Mouse (Mus musculus) urinary bladder, postnatal 4 days (tissue): ENCODE results near the gene Hoga1.
A peak's percentile ranks its signal among the peaks of the same experiment; 100 is the strongest.

Experiments
- DNase-seq, 2 experiments: peaks; one replicate each; pipeline ENCODE4 v3.0.0; 2021 to 2022; ENCODE audit warnings: low spot score in 2 of 2

Hoga1 gene

DNA sequence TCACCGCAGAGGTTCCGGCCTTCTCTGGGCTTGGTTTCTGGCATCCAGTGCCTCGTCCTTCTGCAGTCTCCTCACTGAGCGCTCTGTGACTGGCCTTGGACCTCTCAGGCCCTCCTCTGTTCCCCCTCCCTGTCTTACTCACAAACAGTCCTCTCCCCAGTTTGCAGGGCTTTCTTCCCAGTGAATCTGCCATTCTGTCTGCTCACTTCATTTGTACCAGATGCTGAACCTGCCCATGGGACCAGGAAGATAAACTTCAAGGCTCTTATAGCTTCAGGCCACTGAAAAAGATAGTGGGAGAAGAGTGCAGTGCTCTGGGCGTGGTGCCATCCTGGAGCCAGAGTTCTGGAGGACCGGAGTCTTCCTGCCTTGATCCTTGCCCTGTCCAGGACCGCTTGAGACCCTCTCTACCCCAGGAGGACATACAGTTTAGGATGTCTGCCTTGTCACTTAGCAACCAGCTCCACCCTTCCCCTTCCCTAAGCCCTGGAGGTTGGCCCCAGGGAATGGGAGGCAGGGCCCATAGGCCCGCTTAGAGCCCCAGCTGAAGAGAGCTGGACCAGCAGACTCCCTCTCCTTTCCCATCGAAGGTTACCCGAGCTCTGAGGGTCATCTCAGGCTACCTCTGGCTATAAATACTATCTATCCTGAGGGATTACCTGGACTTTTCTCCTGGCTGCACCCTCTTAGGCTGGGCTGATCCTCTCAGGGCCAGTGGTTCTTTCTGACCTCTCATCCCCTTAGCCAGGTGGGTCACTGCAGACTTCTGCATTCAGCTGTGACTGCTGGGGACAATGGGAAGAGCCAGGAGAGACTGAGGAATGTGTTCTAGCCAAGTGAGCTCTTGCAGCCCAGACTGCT lies 23.5 kb upstream of the Hoga1 start:
- peak in 1 of 2 experiments; percentile 51 for DNase-seq

DNA sequence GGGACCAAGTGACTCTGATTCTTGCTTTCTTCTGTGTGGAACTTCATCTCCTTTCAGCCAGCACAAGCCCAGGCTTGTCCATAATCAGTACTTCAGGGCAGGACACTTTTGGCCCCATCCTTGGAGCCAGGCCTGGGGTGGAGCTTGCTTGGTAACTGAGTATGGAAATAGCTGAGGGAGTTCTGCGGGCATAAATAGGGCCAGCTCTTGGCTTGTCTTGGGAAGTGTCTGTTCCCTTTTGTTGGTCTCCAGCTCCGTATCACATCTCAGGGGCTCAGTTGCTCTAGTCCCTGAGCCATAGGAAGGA lies 22.9 kb upstream of the Hoga1 start:
- DNase-seq, result peak in 1 of 2 experiments; percentile 30

DNA sequence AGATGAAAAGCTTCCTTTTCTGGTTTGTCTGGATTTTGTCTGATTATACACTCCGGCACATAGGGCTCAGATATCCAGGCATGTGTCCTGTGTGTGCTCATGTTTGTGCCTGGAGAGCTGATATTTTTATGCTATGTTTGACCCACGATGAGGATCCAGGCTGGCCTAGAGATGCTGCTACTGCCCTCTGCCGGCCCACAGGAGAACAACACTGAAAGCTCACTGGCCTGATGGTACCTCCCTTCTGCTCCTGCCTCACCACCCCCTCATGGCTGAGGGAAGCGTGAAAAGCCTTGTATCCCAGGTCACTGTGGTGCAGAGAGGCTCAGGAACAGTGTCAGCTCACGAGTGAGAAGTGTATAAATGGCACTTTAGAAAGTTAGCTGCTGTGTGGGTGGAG lies 19.3 kb upstream of the Hoga1 start:
- DNase-seq, result peak; percentile 69 to 82

DNA sequence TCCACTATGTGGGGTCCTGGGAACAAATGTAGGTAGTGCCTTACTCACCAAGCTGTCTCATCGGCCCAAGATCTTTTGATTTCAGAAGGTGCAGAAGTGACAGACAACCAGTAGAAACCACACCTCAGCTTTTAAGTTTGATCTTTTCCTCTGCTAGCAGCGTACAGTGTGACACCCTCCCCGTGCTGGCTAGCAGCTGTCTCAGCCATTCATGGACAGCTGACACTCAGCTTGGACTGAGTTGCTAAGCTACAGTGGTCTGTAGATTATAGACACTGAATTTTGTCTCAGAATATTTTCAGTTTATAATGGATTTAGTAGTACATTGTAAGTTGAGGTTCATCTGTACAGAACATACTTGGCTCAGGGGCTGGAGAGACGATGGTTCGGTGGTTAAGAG lies 14.3 kb upstream of the Hoga1 start:
- no peak for DNase-seq

DNA sequence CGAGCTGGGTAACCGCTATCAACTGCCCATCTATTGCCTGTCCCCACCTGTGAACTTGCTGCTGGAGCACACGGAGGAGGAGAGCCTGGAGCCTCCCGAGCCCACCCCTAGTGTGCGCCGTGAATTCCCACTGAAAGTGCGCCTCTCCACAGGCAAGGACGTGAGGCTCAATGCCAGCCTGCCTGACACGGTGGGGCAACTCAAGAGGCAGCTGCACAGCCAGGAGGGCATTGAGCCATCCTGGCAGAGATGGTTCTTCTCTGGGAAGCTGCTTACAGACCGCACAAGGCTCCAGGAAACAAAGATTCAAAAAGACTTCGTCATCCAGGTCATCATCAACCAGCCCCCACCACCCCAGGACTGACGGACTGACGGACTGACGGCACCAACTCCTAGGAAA lies 11.8 kb upstream of the Hoga1 start:
- no peak for DNase-seq

DNA sequence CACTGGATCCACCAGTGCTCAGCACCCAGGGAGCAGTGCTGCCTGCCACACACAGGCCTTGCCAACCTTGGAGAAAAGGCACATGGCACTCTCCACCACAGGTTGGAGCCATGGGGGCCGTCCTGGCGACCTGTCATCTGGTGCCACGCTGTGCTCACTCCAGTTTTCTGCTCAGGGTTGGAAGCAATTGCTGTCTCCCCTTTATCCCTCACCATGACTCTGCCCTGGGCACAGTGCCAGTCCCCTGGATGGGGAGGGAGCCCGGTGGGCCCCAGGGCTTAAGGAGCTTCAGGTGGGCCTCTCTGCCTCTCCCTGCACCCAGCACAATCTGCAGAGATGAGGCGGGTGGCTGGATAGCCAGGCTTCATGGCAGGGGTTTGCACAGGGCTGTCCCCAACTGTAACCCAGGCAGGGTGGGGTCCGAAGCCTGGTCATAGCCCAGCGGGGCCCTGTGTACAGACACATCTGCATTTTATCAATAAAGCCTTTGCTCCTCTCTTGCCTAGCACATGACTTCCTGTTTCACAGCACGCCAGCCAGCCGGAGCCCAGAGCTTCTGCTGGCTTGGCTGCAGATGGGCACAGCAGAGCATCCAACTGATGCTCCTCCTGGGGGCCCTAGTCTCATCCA lies 11.1 kb upstream of the Hoga1 start:
- no peak for DNase-seq

DNA sequence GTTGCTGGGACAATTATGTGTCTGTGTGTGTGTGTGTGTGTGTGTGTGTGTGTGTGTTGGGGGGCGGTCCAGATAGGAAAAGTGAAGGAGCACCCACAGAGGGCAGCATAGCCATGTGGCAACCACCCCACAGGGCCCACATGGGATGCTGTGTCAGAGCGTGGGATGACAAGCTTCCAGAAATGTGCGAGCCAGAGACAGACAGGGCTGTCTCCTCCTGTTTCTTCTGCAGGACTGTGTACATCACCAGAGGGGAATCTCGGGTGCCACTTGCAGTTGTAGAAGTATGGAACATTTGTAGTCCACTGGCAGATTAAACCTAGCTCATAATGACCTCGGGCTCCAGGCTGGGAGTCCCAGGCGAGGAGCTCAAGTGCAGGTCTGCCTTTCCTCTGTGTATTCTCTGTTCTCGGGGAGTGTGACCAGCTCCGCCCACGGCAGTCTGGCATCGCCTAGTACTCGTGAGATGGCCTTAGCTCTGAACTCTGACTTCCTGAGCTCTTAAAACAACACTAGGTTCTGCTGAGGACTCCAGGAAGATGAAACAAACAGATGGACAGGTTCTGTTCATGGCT lies 10.4 kb upstream of the Hoga1 start:
- no peak for DNase-seq

DNA sequence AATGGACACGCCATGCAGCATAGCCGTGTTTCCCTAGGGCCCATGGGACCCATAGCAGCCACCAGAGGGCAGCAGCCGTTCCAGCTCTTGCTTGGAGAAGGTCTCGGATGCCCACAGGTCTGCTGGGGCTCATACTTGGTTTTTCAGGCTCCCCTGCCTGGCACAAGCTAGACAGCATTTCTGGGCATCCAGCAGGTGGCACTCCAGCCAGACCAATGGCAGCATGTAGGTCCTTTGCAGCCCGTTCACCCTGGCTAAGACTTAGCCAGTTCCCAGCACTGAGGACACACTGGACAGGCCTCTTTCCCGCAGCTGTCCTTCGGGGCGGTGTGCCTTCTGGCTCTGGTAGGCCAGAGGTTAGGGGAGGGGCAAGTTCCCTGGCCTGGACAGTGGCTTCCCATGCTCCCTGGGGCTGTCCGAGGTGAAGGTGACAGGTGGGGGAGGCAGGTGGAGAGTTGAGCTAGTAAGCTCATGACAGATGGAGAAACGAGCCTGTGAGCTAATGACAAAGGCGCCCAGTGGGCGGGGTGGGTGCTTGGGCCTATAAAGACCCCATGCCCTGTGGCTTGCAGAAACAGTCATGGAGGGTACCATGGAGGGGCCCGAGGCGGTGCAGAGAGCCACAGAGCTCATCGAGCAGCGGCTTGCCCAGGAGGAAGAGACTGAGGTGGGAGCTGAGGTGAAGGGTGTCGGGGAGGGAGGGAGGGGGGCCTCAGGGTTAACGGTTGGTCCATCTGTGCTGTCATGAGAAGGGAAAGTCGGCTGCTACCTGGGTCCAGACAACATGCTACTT lies 9.8 kb upstream of the Hoga1 start, which contains the start of gene Ankrd2:
Gene Ankrd2, plus strand, starts transcription at position 545 of the 793 bp plus-strand sequence.
- DNase-seq, result peak; percentile 76 to 87

DNA sequence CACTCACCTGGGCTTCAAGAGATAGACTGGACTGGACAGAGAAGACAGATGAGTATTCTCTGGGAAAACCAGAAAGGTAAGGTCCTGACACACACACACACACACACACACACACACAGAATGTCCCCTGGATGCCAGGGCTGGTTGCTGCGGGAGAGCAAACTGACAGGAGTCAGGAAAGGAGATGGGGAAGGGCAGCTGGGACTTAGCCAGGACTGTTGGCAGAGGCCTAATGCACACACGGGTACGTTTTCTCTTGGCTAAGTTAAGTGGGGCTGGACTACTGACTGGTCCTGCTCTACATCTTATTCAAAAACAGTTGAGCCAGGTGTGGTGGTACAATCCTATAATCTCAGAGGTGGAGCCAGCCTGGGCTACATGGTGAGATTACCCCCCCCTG lies 9.1 kb upstream of the Hoga1 start:
- no peak for DNase-seq

DNA sequence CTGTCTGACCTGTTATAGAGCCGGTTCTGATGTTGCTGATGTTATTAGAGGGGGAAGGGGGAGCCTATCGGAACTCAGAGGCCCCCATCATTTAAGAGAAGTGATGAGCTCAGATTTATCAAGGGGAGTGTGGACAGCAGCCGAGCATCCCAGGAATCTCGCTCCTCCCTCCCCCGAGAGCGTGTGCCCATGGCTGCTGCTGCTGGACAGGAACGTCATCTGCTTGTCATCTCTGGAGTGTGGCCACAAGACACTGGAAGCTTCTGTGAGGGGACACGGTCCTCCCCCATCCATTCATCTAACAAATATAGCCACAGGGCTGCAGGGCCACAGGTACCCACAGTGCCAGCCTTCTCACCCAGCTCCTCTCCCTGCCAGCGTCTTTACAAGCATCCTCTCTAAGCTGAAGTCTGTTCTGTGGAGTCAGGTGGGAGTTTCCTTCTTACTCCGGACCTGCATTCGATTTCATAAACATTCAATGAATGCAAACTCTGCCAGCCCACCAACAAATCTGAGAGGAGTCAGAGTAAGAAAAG lies 8.2 kb upstream of the Hoga1 start:
- no peak for DNase-seq

DNA sequence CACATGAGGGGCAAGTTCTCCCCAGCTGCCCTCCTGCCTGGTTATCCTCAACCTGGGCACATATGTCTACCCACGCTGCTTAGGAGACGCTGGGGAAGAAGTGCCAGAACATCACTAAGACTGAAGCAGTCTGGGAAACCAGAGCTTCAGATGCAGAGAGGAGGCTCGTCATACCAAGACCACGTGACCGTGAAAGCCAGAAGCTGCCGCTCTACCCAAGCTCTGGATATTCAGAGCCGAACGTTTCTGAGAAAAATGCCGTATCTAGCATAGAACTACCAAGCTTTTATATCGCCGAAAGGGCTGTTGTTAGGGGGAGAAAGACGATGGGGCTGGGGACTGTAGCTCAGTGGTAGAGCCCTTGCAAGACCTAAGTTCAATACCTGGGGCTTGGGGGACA lies 7.1 kb upstream of the Hoga1 start:
- DNase-seq, result no peak

DNA sequence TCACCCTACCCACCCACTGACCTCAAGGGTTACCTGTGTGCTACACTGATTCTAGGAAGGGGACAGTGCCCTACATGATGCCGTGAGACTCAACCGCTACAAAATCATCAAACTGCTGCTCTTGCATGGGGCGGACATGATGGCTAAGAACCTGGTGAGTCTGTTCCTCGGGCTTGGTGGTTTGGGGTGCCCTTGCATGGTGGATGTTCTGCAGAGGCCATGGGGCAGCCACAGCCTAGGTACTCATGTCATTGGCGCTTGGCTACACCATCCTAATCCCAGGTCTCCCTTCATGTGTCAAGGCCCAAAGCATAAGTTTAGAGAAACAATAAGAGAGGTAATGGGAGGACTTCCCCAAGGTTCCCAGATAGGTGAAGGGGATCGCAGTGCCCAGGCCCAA lies 1.4 kb upstream of the Hoga1 start:
- no peak for DNase-seq

DNA sequence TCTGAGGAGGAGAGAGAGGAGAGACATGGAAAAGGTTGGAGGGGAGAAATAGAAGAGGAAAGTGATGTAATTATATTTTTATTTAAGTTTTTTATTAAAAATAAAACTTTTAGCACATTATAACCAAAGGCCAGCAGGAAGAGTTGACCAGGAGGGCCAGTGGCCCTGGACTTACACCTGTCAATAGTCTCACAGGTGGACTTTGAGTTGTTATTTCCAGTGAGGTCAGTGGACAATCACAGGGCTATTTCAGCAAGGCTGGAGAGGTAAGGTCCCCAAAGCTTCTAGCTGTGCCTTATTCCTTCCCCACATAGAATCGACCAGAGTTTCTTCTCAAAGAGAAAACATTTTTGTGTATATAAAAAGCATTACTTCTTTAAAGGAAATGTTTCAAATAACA lies 4.8 kb downstream of the Hoga1 start:
- no peak for DNase-seq

DNA sequence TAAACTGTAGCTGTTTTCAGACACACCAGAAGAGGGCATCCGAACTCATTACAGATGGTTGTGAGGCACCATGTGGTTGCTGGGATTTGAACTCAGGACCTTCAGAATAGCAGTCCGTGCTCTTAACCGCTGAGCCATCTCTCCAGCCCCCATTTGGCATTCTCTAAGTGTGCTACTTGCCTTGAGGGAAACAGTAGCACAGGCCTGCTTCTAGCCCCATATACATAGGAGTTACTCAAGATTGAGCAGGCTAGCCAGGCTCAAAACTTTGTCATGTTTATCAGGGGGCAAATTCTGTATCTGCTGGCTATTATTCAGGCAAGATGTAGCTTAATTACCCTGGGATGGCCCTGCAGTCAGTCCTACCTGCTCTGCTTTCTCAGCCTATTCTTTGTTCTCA lies 5.9 kb downstream of the Hoga1 start:
- no peak for DNase-seq

DNA sequence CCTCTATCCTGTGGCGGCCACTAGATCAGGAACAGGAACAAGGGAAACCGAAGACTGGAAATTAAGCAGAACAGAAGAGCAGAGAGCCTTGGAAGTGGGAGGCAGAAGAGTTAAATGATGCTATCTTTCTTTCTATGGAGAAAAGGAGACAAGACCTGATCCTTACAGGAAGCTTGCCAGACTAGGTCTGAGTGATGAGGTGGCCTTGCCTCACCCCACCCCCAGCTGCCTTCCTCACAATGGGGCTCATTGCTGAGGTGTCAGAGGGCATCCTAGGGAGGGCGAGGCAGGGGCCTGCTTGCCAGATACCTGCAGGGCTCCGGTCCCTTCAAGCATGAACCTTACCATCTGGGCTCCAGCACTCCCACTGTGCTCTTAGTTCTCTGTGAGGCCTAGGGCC lies 6.5 kb downstream of the Hoga1 start, which contains the start of gene 4933411K16Rik:
Gene 4933411K16Rik, plus strand, starts transcription at position 301 of the 400 bp plus-strand sequence.
- DNase-seq, result no peak

DNA sequence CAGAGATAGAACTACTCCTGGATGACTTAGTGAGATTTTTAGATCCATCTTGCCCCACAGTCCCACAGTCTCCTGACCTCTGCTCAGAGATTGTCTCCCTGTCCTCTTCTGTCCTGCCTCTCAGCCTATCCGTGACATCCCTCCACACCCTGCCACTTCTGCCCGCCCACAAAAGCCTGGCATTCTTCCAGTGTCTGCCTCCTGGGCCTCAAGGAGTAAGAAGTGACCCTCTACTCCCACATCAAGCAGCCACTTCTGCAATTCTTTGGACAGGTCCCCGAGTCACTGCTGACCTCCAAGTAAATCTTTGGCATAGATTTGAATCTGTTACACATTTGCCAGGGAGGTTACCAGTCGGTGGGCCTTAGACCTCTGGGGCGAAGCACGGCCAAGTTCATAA lies 8.8 kb downstream of the Hoga1 start:
- no peak for DNase-seq

DNA sequence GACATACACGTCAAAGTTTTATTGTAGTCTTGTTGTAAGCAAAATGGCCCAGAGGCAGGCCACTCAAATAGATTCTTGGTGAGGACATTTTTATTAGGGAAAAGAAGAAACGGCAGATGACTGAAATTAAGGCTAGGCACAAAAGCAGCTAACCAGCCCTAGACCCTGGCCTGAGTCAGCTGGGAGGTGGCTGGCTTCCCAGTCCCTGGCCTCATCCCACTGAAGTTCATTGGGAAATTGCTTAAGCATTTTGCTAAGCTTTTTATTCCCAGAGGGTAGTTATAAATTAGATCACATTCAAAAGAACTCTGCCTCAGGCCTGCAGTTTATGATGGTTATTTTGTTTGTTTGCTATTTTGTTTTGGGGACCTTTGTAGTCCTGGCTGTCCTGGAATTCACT lies 10.5 kb downstream of the Hoga1 start:
- no peak for DNase-seq

DNA sequence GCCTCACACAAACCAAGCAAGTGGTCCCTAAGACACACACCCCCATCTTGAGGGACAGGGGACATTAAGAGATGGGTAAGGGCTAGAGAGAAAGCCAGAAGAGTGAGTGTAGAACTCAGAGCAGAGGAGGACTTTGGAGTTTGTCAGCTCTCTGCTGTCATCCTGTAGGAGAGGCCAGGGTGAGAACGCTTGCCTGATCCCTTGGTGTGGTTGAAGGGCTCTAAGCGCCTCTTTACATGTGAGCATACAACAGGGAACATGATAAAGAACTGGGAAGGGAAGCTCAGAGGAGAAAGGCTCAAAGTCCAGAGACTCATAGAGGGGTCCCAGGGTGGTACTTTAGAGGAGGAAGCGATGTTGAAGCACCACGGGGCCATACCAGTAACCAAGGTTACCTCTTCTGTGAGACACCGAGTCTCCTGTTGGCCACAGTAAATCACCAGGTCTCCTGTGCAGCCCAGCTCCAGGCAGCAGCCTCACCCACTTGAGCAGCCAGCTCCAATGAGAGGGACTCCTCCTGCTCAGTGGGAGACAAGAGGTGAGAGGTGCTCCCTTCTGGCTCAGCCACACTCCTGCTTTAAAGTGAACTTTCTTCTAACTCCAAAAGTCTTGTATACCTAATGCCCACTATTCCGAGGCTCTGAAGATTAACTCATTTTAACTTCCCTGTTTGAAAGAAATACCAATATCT lies 11.5 kb downstream of the Hoga1 start:
- DNase-seq, result no peak

DNA sequence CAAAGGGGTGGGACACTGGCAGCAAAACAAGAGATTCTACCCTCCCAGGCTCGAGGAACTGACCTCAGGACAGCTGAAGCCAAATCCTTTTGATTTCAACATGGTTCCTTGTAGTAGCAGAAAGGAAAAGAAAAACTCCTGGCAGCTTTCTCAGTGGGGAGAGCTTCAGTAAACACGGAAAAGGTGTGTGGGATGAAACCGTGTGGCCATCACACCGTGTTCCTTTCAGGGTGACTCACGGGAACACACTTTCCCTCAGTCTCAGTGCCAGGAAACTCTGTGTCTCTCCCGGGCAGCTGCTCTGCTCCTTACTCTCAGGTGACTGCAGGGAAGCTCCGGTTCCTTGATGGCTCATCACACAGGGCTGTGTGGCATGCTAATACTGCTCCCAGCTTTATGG lies 13.0 kb downstream of the Hoga1 start:
- no peak for DNase-seq

DNA sequence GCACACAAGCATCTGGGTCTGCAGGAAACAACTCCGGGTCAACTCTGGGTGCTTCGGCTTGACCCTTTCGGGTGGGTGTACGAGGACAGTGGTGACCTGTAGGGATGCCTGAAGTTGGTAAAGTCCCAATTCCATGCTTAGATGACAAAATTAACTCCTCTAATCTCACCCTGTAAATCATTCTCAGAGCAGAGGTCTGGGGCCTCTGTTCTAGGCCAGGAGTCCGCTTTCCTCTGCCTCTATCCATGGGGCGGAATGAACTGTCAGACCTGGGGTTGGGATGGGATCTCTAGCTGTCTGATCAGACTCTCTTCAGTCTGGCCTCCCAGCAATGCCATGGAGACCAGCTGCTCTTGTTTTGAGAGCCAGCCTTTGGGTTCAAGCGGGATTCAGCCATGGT lies 16.0 kb downstream of the Hoga1 start:
- DNase-seq, result no peak

DNA sequence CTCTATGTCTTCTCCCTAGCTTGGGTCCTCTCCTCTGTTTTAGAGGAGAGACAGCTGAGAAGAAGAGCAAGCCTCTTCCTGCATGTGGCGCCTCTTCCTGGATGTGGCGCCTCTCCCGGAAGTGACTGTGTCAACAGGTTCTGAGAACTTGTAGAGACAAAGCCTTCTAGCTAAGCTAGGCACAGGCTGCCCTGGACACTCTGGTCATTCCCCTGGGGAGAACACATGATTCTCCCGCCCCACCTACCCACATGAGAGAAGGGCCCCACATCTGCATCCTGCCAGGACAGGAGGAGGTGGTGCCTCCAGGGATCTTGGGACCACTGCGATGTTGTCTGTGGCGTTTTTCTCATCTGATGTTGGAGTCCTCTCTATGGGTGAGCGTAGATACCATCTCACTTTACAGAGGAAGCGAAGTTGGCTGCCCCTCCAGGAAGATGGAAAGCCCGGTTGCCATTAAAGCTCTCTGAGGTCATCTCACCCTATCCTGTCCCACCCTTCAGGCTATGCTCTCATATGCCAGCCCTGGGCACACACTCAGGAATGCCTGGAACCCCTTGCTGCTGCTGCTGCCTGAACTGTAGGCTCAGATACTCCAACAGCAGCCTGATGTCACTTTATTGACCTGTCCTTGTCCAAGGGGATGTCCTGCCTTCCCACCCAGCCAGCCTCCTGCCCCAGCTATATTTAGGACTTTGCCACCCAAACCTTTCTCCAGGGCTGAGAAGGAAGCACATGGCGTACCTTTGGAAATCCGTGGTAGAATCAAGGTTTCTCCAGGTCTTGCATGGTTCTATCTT lies 23.2 kb downstream of the Hoga1 start:
- no peak for DNase-seq
